Mouse (Mus musculus) MN1 (cell line): Measurements from ENCODE around the gene Paqr6.
"Not testable (repeated sequence)": the region's sequence is repeated elsewhere in the genome, so short reads cannot be mapped to it uniquely, and the experiment has no call there.

Source experiments
- DNase-seq: peaks from one replicate; pipeline ENCODE4 v3.0.0-alpha.2; 2016; ENCODE audit warnings: low spot score

The Paqr6 gene

GRCm38 (mm10) chr3:88366830-88367428, 2.5 kb downstream of the Paqr6 start:
- not testable (repeated sequence) for DNase-seq

GRCm38 (mm10) chr3:88367517-88367916, 3.1 kb downstream of the Paqr6 start:
- DNase-seq: not testable (repeated sequence)

- not testable (repeated sequence) for DNase-seq
These were observed 4.1 kb downstream of the Paqr6 start for GRCm38 (mm10) chr3:88368511-88368910.

- not testable (repeated sequence) for DNase-seq
These were observed 8.3 kb downstream of the Paqr6 start, which contains the start of gene Bglap3 for GRCm38 (mm10) chr3:88372643-88373042. Gene Bglap3 (minus strand): TSS chr3:88372743.

GRCm38 (mm10) chr3:88375750-88376626, 11.6 kb downstream of the Paqr6 start:
- DNase-seq: peak; percentile 57

- not testable (repeated sequence) for DNase-seq
These were observed 12.3 kb downstream of the Paqr6 start for GRCm38 (mm10) chr3:88376644-88377043.

- DNase-seq: not testable (repeated sequence)
These were observed 14.2 kb downstream of the Paqr6 start, which contains the start of gene Bglap2 for GRCm38 (mm10) chr3:88378599-88378998. Gene Bglap2 (minus strand): TSS chr3:88378699.

GRCm38 (mm10) chr3:88381389-88382315, 17.3 kb downstream of the Paqr6 start:
- peak; percentile 71 for DNase-seq

- DNase-seq: not testable (repeated sequence)
These were observed 18.0 kb downstream of the Paqr6 start for GRCm38 (mm10) chr3:88382383-88382782.

GRCm38 (mm10) chr3:88384364-88384763, 20.0 kb downstream of the Paqr6 start, which contains the start of gene Bglap:
Gene Bglap (minus strand): TSS chr3:88384464.
- DNase-seq: no peak

- DNase-seq: no peak
These were observed 29.5 kb downstream of the Paqr6 start for GRCm38 (mm10) chr3:88393776-88394375.

GRCm38 (mm10) chr3:88395288-88395687, 30.9 kb downstream of the Paqr6 start:
- DNase-seq: no peak

- DNase-seq: no peak
These were observed 31.4 kb downstream of the Paqr6 start for GRCm38 (mm10) chr3:88395742-88396141.

GRCm38 (mm10) chr3:88398666-88399065, 34.3 kb downstream of the Paqr6 start:
- peak; percentile 88 for DNase-seq

- no peak for DNase-seq
These were observed 39.3 kb downstream of the Paqr6 start for GRCm38 (mm10) chr3:88403522-88404230.

- DNase-seq: peak; percentile 90
These were observed 42.7 kb downstream of the Paqr6 start for GRCm38 (mm10) chr3:88407090-88407489.

- no peak for DNase-seq
These were observed 43.1 kb downstream of the Paqr6 start for GRCm38 (mm10) chr3:88407529-88407928.

- peak; percentile 43 for DNase-seq
These were observed 44.6 kb downstream of the Paqr6 start for GRCm38 (mm10) chr3:88408953-88409352.

GRCm38 (mm10) chr3:88409741-88410644, 45.6 kb downstream of the Paqr6 start, which contains the start of gene Pmf1:
Gene Pmf1 (minus strand): TSS chr3:88410331.
- DNase-seq: peak; percentile 91

- no peak for DNase-seq
These were observed 46.3 kb downstream of the Paqr6 start for GRCm38 (mm10) chr3:88410645-88411031.
